Mouse (Mus musculus) central nervous system, embryonic 18 days (tissue): Measurements from ENCODE around the gene Bcl9. TPM values are rescaled to one million over a fixed set of nuclear protein-coding genes. Genes with fewer than 3 reads are reported as not detected.

Experiments
- polyA plus RNA-seq: library from polyadenylated mRNA; depleted of rRNA; stranded (reverse); fragments of >200 nt; gene quantifications from 2 replicates; pipeline ENCODE4 v1.2.3, GENCODE M21; 2012; rRNA removed

Gene Bcl9
- polyA plus RNA-seq, result 29.3 and 39.8 TPM in 2 replicates

DNA sequence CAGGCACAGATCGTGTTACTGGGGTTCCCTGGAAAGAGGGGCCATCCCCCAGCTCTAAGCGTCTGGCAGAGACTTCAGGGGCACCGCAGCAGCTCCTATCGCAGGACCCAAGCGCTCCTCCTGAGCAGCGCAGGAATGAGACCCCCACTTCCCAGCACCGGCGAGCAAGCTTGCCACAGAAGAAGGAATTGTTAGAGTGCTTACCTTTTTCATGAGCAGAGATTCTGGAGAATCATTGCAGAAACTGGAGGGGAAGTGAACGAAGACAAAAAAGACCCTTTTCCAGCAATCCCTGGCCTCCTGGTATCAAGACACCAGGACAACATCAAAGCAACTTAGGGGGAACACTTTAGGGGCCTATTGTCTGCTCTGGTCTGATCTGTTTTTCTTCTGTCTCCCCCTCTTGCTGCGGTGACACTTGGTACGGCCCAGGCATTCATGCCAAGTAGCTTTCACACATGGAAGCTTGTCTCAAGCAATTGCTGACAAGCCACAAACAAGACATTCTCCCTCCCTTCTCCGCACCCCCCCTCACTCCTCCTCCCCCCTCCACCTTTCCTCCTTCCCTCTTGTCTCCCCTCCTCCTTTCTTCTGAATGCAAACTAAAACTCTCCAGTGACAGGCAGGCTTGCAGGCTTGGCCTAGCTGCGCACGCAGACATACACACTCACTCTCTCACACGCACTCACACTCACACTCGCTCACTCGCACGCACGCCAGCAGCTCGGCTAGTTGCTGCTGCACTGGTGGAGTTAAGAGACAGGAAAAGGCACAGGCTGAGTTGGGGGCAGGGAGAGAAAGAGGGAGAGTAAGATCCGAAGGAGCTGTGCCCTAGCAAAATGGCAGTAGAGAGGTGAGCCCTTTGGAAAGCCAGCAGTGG is at the start of gene Bcl9:
Gene Bcl9 (minus strand): TSS at position 365 of the 880 bp plus-strand sequence.

DNA sequence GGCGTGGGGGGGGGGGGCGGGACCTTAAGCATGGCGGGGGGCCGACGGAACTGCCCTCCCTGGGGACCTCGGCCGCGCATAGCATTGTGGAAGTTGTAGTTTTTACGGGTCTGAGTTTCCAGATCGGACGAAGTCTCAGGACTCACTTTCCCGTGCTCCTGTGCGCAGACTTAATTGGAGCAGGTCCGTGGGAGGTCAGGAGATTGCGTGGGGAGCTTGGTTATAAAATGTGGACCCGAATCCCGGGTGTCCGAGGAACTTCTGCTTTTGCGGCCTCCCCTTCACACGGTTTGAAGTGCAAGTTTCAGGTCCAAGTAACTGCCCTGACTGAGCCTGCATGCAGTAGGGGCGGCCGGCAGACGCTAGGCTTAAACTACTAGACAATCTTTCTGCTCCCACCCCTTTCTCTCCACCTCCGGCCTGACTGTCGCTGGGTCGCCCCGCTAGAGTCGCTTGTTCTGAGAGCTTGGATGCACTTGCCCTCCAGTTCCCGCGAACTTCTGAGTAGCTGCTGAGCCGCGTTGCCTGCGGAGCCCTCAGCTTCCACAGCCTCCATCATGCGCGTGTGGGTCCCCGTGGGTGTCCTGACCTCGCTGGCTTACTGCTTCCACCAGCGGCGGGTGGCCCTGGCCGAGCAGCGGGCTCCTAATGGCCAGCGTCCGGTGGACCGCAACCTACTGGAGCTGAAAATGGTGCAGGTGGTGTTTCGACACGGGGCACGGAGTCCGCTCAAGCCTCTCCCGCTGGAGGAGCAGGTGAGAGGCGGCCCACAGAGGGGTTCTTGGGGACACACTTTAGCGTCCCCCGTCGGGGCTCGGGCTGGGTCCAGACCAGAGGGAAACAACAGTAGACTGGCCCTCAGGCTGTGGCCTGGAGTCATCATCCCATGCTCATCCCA is 138.9 kb downstream of the Bcl9 start, which contains the start of gene Acp6:
Gene Acp6 (plus strand): TSS at position 167 of the 898 bp plus-strand sequence.

Other genes with a start within 250 kb of the Bcl9 start
- 24.6 and 28.7 TPM in 2 replicates for gene Acp6, start 139.1 kb downstream of the Bcl9 start, polyA plus RNA-seq
- gene Olfr1402, start 124.1 kb upstream of the Bcl9 start, polyA plus RNA-seq, result not detected in 2 replicates